Mouse (Mus musculus) limb, embryonic 13.5 days (tissue): Measurements from ENCODE around the gene Mthfd2. TPM values are rescaled to one million over a fixed set of nuclear protein-coding genes. Genes with fewer than 3 reads are reported as not detected.

ENCODE experiments used
- ATAC-seq: fragments of 200-750 bp; cut with Nextera tagmentation; 2 replicates; pipeline ENCODE4 v1.8.0; 2017; ENCODE audit warnings: low read depth, moderate number of reproducible peaks, moderate TSS enrichment; ENCODE audit not compliant: low FRiP score
- H3K27ac ChIP-seq: fragments of 300-500 bp; sonication (generic); 2 replicates; pipeline ENCODE4 v1.5.1; 2015; ENCODE audit warnings: inconsistent platforms, mild to moderate bottlenecking, moderate library complexity
- H3K27me3 ChIP-seq: fragments of 300-500 bp; sonication (generic); 2 replicates; pipeline ENCODE4 v1.6.1; 2015; ENCODE audit warnings: mild to moderate bottlenecking, inconsistent platforms
- H3K36me3 ChIP-seq: fragments of 300-500 bp; sonication (generic); 2 replicates; pipeline ENCODE4 v1.6.1; 2015; ENCODE audit warnings: inconsistent platforms, mild to moderate bottlenecking, moderate library complexity
- H3K4me1 ChIP-seq: fragments of 300-500 bp; sonication (generic); 2 replicates; pipeline ENCODE4 v1.6.1; 2015; ENCODE audit warnings: inconsistent platforms
- H3K4me2 ChIP-seq: fragments of 300-500 bp; sonication (generic); replicated peaks from 2 replicates; pipeline ENCODE4 v1.6.1; 2015; ENCODE audit warnings: inconsistent platforms, mild to moderate bottlenecking, moderate library complexity
- H3K4me3 ChIP-seq: fragments of 300-500 bp; sonication (generic); 2 replicates; pipeline ENCODE4 v1.5.1; 2015; ENCODE audit warnings: moderate library complexity, mild to moderate bottlenecking, inconsistent platforms
- H3K9ac ChIP-seq: fragments of 300-500 bp; sonication (generic); 2 replicates; pipeline ENCODE4 v1.6.1; 2015; ENCODE audit warnings: mild to moderate bottlenecking, inconsistent platforms
- H3K9me3 ChIP-seq: fragments of 300-500 bp; sonication (generic); 2 replicates; pipeline ENCODE4 v1.6.1; 2016; ENCODE audit warnings: inconsistent platforms
- whole genome bisulfite sequencing: fragments of 180-500 bp; shearing (Covaris S2); methylation state at CpG from one replicate; pipeline ENCODE4 v1.1.7; 2015; 5-methylcytosine and 5-hydroxymethylcytosine counted together
- polyA plus RNA-seq: library from polyadenylated mRNA; unstranded; fragments of >200 nt; fragmentation: Nextera tagmentation; extraction: Ambion mirVana; gene quantifications from 2 replicates; pipeline ENCODE4 v1.2.1, GENCODE M21; 2015

Mthfd2 gene
- polyA plus RNA-seq: 40.5 and 40.8 TPM in 2 replicates

DNA sequence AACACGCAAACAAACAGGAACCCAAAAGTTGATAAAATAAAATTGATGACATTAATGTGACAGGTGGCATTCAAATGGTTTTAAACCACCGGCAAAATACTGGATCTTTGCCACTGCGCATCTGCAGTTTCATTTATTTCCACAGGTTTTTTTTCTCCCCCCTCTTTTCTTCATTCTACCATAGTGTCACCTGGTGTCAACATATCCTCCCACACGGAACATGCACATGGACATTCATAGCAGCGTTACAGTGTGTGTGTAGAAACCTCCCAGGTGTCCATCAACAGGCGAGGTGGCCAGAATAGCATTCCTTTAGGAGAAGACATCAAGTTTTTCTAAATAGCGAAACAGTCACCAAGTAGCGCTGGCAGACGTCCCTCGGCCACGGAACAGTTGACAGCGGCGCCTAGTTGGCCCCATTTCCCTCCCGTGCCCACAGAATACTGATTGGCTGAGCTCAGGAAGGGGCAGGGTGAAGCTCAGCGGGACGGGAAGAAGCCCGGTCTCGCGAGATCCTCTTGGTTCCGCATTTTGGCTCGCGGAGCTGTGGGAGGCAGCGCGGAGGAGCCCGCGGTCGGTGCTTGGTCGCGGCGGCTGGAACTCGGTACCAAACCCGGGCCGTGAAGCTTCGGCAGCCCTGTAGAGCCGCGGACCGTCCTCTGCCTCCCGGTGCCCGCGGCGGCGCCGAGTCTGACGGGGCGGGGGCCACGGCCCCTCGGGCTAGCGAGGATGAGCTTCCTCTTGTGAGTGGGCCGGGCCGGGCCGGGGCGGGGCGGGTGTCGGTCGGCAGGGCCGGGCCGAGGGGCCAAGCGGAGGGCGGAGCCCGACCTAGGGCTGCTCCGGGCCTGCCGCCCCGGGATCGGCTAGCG, at the start of gene Mthfd2, which contains the start of gene Mob1a:
Mthfd2 (minus strand) TSS at position 384 of the 869 bp plus-strand sequence.
Mob1a (plus strand) TSS at position 492 of the 869 bp plus-strand sequence.
- peaks cover 14% of the 10 kb centered on the region for H3K36me3 ChIP-seq
- H3K27me3 ChIP-seq: no peaks in the 10 kb centered on the region
- H3K9ac ChIP-seq: peak within 1 kb of the TSS; percentile 77
- no peaks in the 10 kb centered on the region for H3K9me3 ChIP-seq
- H3K27ac ChIP-seq: peak within 1 kb of the TSS; percentile 90
- peaks cover 12% of the 10 kb centered on the region for H3K4me1 ChIP-seq
- peak within 1 kb of the TSS; percentile 74 for H3K4me2 ChIP-seq
- peak within 1 kb of the TSS; percentile 58 for H3K4me3 ChIP-seq
- WGBS: 2% methylated on average over 48 of the region's 65 CpGs
- ATAC-seq: peak; percentile 98

DNA sequence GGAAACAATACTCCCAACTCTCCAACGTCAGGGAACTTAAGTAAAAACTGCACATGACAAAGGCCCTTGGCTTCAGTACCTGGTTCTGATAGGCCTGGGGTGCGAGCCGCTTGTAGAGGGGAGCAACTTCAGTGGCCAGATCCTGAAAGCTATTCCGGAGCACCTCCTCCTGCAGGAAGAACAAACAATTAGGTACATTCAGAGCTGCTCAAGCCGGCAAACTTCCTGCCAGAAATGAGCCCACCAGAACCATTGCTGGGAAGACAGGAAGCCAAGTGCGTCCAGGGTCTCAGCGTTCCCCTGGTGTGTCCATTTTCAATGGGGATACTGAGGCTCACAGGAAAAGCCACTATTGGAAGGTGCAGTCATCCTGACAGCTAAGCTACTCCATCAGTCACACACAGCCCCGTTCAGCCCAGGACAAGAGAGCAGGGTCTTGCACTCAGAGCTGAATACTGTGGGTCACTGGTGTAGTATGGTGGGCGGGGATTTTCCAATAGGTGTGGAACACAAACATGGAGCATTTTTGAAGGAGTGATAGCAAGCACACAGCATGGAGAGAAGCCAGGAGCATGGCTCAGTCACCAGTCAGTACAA, 48.1 kb upstream of the Mthfd2 start:
- no peak overlapping the region for H3K27ac ChIP-seq
- no peak overlapping the region for H3K4me3 ChIP-seq
- no peaks in the 10 kb centered on the region for H3K9me3 ChIP-seq
- no peak overlapping the region for H3K4me2 ChIP-seq
- 91% methylated on average over 9 of the region's 9 CpGs for WGBS
- no peak overlapping the region for H3K9ac ChIP-seq
- H3K36me3 ChIP-seq: peaks cover 100% of the 10 kb centered on the region
- ATAC-seq: no peak
- H3K4me1 ChIP-seq: no peaks in the 10 kb centered on the region
- H3K27me3 ChIP-seq: no peaks in the 10 kb centered on the region

DNA sequence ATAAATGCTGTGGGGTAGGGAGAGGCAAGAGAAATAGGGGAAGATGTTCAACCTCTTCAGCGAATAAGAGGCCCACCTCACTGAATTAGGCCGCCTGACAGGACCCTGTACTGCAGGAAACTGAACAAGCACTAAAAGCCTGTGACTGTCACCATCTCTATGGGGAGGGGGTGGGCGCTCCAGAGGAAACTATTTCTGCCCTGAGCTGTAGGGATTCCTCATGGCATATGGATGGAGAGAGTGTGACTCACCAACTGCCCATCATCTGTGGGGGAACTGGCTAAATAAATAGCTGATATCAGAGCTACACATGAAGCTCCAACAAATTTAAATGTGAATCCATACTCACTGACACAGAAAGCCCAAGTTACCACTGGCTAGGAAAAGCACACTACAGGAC, 45.6 kb upstream of the Mthfd2 start:
- ATAC-seq: no peak
- H3K27me3 ChIP-seq: no peaks in the 10 kb centered on the region
- H3K4me1 ChIP-seq: no peaks in the 10 kb centered on the region
- no peak overlapping the region for H3K4me2 ChIP-seq
- peaks cover 99% of the 10 kb centered on the region for H3K36me3 ChIP-seq
- no peak overlapping the region for H3K4me3 ChIP-seq
- no peak overlapping the region for H3K27ac ChIP-seq
- no peaks in the 10 kb centered on the region for H3K9me3 ChIP-seq
- 87% methylated on average over 3 of the region's 3 CpGs for WGBS
- H3K9ac ChIP-seq: no peak overlapping the region

DNA sequence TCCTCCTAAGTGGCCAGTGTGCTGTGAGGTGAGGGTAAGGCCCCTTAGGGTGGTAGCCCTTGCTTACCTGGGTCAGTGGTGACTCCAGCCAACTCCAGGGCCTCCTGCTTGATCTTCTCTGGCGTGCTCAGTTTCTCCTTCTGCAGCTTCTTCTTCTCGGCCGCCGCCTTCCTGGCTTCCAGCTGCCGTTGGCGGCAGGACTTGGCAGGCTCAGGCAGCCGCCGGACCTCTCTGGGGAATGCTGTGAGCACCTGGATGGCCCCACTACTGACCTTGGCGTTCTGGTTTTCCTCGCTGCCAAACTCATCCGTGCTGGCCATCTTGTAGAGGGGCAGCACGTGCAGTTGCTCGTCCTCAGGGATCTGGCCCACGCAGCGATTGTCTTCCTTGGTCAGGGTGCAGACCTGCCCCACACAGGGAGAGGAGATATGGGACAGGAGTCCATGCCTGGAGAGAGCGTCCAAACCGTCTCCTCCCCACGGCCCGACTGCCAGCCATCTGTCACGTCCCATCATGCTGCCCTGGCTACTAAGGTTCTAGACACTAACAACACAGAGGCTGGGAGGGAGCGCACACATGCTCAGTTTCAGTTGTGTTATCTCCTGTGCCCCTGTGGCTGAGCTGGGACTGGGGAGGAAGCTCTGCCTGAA, 44.7 kb upstream of the Mthfd2 start:
- Histone ChIP-seq H3K4me3 (no peak overlapping the region), H3K9me3 (no peaks in the 10 kb centered on the region), H3K4me1 (no peaks in the 10 kb centered on the region), H3K27me3 (no peaks in the 10 kb centered on the region), H3K36me3 (peaks cover 94% of the 10 kb centered on the region), H3K4me2 (no peak overlapping the region), H3K27ac (no peak overlapping the region), H3K9ac (no peak overlapping the region)
- 91% methylated on average over 21 of the region's 21 CpGs for WGBS
- ATAC-seq: no peak; the same call in 1 of the 2 replicates

- no peaks in the 10 kb centered on the region for H3K9me3 ChIP-seq
- H3K27me3 ChIP-seq: no peaks in the 10 kb centered on the region
- WGBS: 90% methylated on average over 12 of the region's 12 CpGs
- peaks cover 81% of the 10 kb centered on the region for H3K36me3 ChIP-seq
- H3K9ac ChIP-seq: no peak overlapping the region
- ATAC-seq: no peak
- H3K4me1 ChIP-seq: no peaks in the 10 kb centered on the region
- no peak overlapping the region for H3K4me2 ChIP-seq
- H3K4me3 ChIP-seq: no peak overlapping the region
- H3K27ac ChIP-seq: no peak overlapping the region
Measured at GRCm38 (mm10) chr6:83363075-83363474, 37.4 kb upstream of the Mthfd2 start.

DNA sequence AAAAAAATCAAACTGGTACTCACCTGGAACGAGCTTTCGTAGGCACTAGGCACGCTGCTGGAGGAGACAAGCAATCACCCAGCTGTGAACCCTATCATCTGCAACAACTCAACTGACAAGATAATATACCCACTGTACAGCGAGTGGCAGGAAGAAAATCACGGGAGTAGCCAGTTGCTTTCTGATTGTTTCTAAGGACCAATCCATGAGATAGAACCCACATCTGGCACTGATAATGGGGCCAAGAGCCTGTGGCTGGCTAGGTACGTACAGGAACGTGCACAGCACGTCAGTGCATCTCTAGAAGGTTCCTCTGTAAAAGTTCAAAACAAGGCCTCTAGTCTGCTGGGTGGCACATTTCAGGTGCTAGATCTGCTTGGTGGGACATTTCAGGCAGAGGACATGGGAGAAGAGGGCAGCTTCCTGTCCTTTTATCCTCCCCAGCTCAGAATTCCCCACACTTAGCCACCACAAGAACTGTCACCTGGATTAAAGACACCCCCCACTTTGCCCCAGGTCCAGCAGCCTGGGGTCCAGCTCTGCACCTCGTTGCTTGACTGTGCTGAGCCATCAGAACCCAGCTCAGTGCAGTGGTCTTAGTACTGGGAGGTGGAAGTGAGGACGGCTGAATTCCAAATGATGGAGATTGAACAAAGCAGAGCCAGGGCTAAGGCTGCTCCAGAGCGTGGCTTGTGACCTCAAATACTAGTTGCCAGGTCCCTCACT, 36.0 kb upstream of the Mthfd2 start:
- H3K9me3 ChIP-seq: no peaks in the 10 kb centered on the region
- ATAC-seq: no peak
- H3K36me3 ChIP-seq: peaks cover 70% of the 10 kb centered on the region
- H3K4me3 ChIP-seq: no peak overlapping the region
- no peak overlapping the region for H3K27ac ChIP-seq
- no peak overlapping the region for H3K4me2 ChIP-seq
- H3K9ac ChIP-seq: no peak overlapping the region
- H3K4me1 ChIP-seq: no peaks in the 10 kb centered on the region
- WGBS: 79% methylated on average over 11 of the region's 11 CpGs
- H3K27me3 ChIP-seq: no peaks in the 10 kb centered on the region

GRCm38 (mm10) chr6:83357436-83357835, 31.7 kb upstream of the Mthfd2 start:
- Histone ChIP-seq H3K27ac (no peak overlapping the region), H3K27me3 (no peaks in the 10 kb centered on the region), H3K4me2 (no peak overlapping the region), H3K9ac (no peak overlapping the region), H3K4me1 (no peaks in the 10 kb centered on the region), H3K36me3 (peaks cover 72% of the 10 kb centered on the region), H3K9me3 (no peaks in the 10 kb centered on the region), H3K4me3 (no peak overlapping the region)
- ATAC-seq: no peak
- WGBS: 86% methylated on average over 10 of the region's 10 CpGs

DNA sequence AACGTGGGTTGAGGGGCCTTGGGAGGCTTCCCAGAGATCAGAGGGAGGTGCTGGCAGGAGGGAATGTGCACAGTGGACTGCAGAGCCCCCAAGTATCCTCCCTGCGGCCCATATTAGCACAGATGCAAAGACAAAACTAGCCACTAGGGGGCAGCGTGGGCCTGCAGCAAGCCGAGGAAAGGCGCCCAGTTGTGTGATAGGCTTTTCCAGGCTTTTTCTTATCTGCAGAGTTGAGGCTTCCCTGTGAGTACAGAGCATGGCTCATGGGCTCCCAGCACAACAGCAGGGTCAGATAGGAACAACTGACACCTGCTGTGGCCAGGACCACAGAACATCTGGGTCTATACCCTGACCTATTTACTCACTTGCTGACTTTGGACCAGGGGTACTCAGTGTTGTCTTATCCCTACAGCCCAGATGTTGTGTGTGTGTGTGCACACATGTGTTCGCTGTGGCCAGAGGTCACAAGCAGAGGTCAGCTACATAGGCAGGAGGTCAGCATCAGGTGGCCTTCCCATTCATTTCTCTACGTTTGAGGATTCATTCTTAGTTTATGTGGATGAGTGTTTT, 30.9 kb upstream of the Mthfd2 start:
- no peak overlapping the region for H3K9ac ChIP-seq
- H3K27ac ChIP-seq: no peak overlapping the region
- no peak overlapping the region for H3K4me3 ChIP-seq
- WGBS: 24% methylated on average over 7 of the region's 7 CpGs
- H3K9me3 ChIP-seq: no peaks in the 10 kb centered on the region
- ATAC-seq: peak; percentile 55
- H3K27me3 ChIP-seq: no peaks in the 10 kb centered on the region
- no peaks in the 10 kb centered on the region for H3K4me1 ChIP-seq
- H3K4me2 ChIP-seq: no peak overlapping the region
- peaks cover 67% of the 10 kb centered on the region for H3K36me3 ChIP-seq

- peaks cover 53% of the 10 kb centered on the region for H3K36me3 ChIP-seq
- no peak overlapping the region for H3K4me3 ChIP-seq
- ATAC-seq: no peak
- no peaks in the 10 kb centered on the region for H3K27me3 ChIP-seq
- H3K4me1 ChIP-seq: peaks cover 4% of the 10 kb centered on the region
- no peaks in the 10 kb centered on the region for H3K9me3 ChIP-seq
- no peak overlapping the region for H3K4me2 ChIP-seq
- no peak overlapping the region for H3K27ac ChIP-seq
- WGBS: 80% methylated on average over 9 of the region's 9 CpGs
- H3K9ac ChIP-seq: no peak overlapping the region
Measured at GRCm38 (mm10) chr6:83354856-83355781, 29.4 kb upstream of the Mthfd2 start.

- H3K27ac ChIP-seq: no peak overlapping the region
- no peak overlapping the region for H3K4me3 ChIP-seq
- no peaks in the 10 kb centered on the region for H3K9me3 ChIP-seq
- no peak overlapping the region for H3K4me2 ChIP-seq
- H3K9ac ChIP-seq: no peak overlapping the region
- no peak for ATAC-seq
- no peaks in the 10 kb centered on the region for H3K27me3 ChIP-seq
- 93% methylated on average over 24 of the region's 24 CpGs for WGBS
- H3K4me1 ChIP-seq: peaks cover 15% of the 10 kb centered on the region
- H3K36me3 ChIP-seq: peaks cover 33% of the 10 kb centered on the region
Measured at GRCm38 (mm10) chr6:83352666-83353410, 27.1 kb upstream of the Mthfd2 start.
